Mouse (Mus musculus) intestine, embryonic 16.5 days (tissue): ENCODE results near the gene Gm6657. TPM values are rescaled to one million over a fixed set of nuclear protein-coding genes. Genes with fewer than 3 reads are reported as not detected.

ENCODE experiments used
- ATAC-seq: fragments of 200-750 bp; cut with Nextera tagmentation; 2 replicates; pipeline ENCODE4 v1.8.0; 2017; ENCODE audit warnings: moderate TSS enrichment, moderate library complexity
- H3K27ac ChIP-seq: fragments of 300-500 bp; sonication (generic); 2 replicates; pipeline ENCODE4 v1.5.1; 2014; ENCODE audit warnings: mild to moderate bottlenecking, low read length
- H3K27me3 ChIP-seq: fragments of 300-500 bp; sonication (generic); replicated peaks from 2 replicates; pipeline ENCODE4 v1.6.1; 2014; ENCODE audit warnings: low read length, control low read depth, mixed read lengths; ENCODE audit not compliant: control insufficient read depth, insufficient read depth
- H3K36me3 ChIP-seq: fragments of 300-500 bp; sonication (generic); 2 replicates; pipeline ENCODE4 v1.6.1; 2014; ENCODE audit warnings: low read length, control low read depth; ENCODE audit not compliant: control insufficient read depth, insufficient read depth
- H3K4me1 ChIP-seq: fragments of 300-500 bp; sonication (generic); 2 replicates; pipeline ENCODE4 v1.6.1; 2014; ENCODE audit warnings: low read length, control low read depth, mixed read lengths; ENCODE audit not compliant: control insufficient read depth, insufficient read depth
- H3K4me2 ChIP-seq: fragments of 300-500 bp; sonication (generic); 2 replicates; pipeline ENCODE4 v1.6.1; 2014; ENCODE audit warnings: low read depth, low read length, control low read depth
- H3K4me3 ChIP-seq: fragments of 300-500 bp; sonication (generic); 2 replicates; pipeline ENCODE4 v1.5.1; 2014; ENCODE audit warnings: mild to moderate bottlenecking, low read length
- H3K9ac ChIP-seq: fragments of 300-500 bp; sonication (generic); 2 replicates; pipeline ENCODE4 v1.6.1; 2014; ENCODE audit warnings: low read depth, low read length
- H3K9me3 ChIP-seq: fragments of 300-500 bp; sonication (generic); 2 replicates; pipeline ENCODE4 v1.6.1; 2016; ENCODE audit warnings: low read length, control low read depth; ENCODE audit not compliant: control insufficient read depth
- WGBS: fragments of 180-500 bp; shearing (Covaris S2); extraction: QIAGEN DNeasy Blood & Tissue Kit; methylation state at CpG from one replicate; pipeline ENCODE4 v1.1.7; 2014; 5-methylcytosine and 5-hydroxymethylcytosine counted together
- polyA plus RNA-seq: library from polyadenylated mRNA; unstranded; fragments of >200 nt; fragmentation: Nextera tagmentation; extraction: Ambion mirVana; gene quantifications from 2 replicates; pipeline ENCODE4 v1.2.1, GENCODE M21; 2015

Gene Gm6657
- polyA plus RNA-seq, 1 experiment from 2014 or later, result not detected

DNA sequence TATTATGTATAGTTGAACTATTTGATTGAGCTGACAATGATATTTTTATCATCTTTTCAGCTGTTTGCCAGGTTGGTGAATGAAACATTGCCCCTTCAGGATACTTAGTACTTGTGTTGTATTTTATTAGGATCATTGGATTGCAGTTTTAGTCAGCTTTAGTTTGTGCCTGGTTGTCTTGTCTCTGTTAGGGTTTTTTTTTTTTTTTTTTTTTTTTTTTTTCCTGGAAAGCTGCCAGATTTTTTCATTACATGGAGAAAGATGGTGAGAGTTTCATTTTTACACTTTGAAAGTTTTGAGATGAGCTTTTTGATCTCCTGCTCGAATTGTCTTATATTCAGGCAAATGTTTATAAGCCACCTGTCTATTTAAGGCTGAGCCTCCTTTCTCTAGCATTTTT lies 54.3 kb downstream of the Gm6657 start:
- H3K9me3 ChIP-seq, result no peaks in the 10 kb centered on the region
- WGBS, result 45% methylated on average over 1 of the region's 1 CpGs

DNA sequence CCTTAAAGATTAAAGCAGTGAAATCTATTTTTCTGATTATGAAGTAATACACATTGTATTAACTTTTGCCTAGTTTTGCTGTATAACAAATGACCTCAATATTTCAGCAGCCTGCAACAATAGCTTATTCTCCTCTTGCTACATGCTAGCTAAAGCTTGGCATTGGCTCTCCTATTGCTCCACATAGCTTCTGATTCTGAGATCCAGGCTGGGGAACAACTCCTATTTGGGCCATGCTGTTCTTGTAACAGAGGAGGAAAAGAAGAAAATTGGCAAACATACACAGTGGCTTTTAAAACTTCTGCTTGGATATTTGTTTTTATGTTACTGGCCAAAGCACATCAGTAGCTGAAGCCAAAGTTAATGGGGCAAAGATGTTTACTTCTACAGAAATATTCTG lies 55.1 kb downstream of the Gm6657 start:
- Histone ChIP-seq H3K9ac (no peak overlapping the region), H3K4me3 (no peak overlapping the region), H3K4me1 (no peaks in the 10 kb centered on the region), H3K9me3 (no peaks in the 10 kb centered on the region), H3K36me3 (no peaks in the 10 kb centered on the region), H3K27ac (no peak overlapping the region), H3K4me2 (no peak overlapping the region), H3K27me3 (no peaks in the 10 kb centered on the region)
- ATAC-seq, result no peak

More for the DNA sequence above, 54.3 kb downstream of the Gm6657 start:
- Histone ChIP-seq H3K9ac (no peak overlapping the region), H3K4me1 (no peaks in the 10 kb centered on the region), H3K36me3 (no peaks in the 10 kb centered on the region), H3K4me2 (no peak overlapping the region), H3K4me3 (no peak overlapping the region), H3K27ac (no peak overlapping the region), H3K27me3 (no peaks in the 10 kb centered on the region)
- no peak for ATAC-seq

Other genes with a start within 250 kb of the Gm6657 start
- 12.8 and 13.9 TPM in 2 replicates for gene Gphn, start 32.1 kb downstream of the Gm6657 start, polyA plus RNA-seq